Mouse (Mus musculus) limb, embryonic 14.5 days (tissue): Measurements from ENCODE around the gene Serpinh1. TPM values are rescaled to one million over a fixed set of nuclear protein-coding genes. Genes with fewer than 3 reads are reported as not detected.

Source experiments
- ATAC-seq: fragments of 200-750 bp; cut with Nextera tagmentation; 2 replicates; pipeline ENCODE4 v1.8.0; 2017; ENCODE audit warnings: low read depth, moderate number of reproducible peaks, moderate TSS enrichment; ENCODE audit not compliant: low FRiP score
- DNase-seq: peaks from one replicate; pipeline ENCODE4 v3.0.0-alpha.2; 2015; ENCODE audit warnings: low spot score
- H3K27ac ChIP-seq: fragments of 300-500 bp; sonication (generic); replicated peaks from 2 replicates; pipeline ENCODE4 v1.5.1; 2014; ENCODE audit warnings: low read depth, mild to moderate bottlenecking, low read length, moderate library complexity, mixed read lengths
- H3K27me3 ChIP-seq: fragments of 300-500 bp; sonication (generic); 2 replicates; pipeline ENCODE4 v1.6.1; 2014; ENCODE audit warnings: low read length, mixed read lengths; ENCODE audit not compliant: control insufficient read depth, insufficient read depth
- H3K36me3 ChIP-seq: fragments of 300-500 bp; sonication (generic); 2 replicates; pipeline ENCODE4 v1.6.1; 2014; ENCODE audit warnings: mild to moderate bottlenecking, low read length, moderate library complexity, mixed read lengths; ENCODE audit not compliant: control insufficient read depth, insufficient read depth
- H3K4me1 ChIP-seq: fragments of 300-500 bp; sonication (generic); 2 replicates; pipeline ENCODE4 v1.6.1; 2014; ENCODE audit warnings: antibody characterized with exemption, low read length, mixed read lengths; ENCODE audit not compliant: control insufficient read depth, insufficient read depth
- H3K4me2 ChIP-seq: fragments of 300-500 bp; sonication (generic); replicated peaks from 2 replicates; pipeline ENCODE4 v1.6.1; 2014; ENCODE audit warnings: low read depth, mild to moderate bottlenecking, low read length, moderate library complexity; ENCODE audit not compliant: severe bottlenecking
- H3K4me3 ChIP-seq: fragments of 300-500 bp; sonication (generic); replicated peaks from 2 replicates; pipeline ENCODE4 v1.5.1; 2014; ENCODE audit warnings: low read length
- H3K9ac ChIP-seq: fragments of 300-500 bp; sonication (generic); 2 replicates; pipeline ENCODE4 v1.6.1; 2014; ENCODE audit warnings: mild to moderate bottlenecking, low read depth, low read length, moderate library complexity; ENCODE audit not compliant: severe bottlenecking
- H3K9me3 ChIP-seq: fragments of 300-500 bp; sonication (generic); 2 replicates; pipeline ENCODE4 v1.6.1; 2016; ENCODE audit warnings: low read length; ENCODE audit not compliant: control insufficient read depth
- POLR2A ChIP-seq: fragments of 200-500 bp; IDR thresholded peaks from 2 replicates; pipeline ENCODE4 v1.8.0; 2012; ENCODE audit warnings: inconsistent platforms, mild to moderate bottlenecking, moderate library complexity, borderline replicate concordance; ENCODE audit not compliant: insufficient read depth, insufficient read length; ENCODE audit errors: extremely low read depth
- WGBS: fragments of 180-500 bp; shearing (Covaris S2); extraction: QIAGEN DNeasy Blood & Tissue Kit; methylation state at CpG from one replicate; pipeline ENCODE4 v1.1.7; 2014; 5-methylcytosine and 5-hydroxymethylcytosine counted together
- polyA plus RNA-seq, 2 experiments: library from polyadenylated mRNA; depleted of rRNA in 1 of 2; stranded (reverse) in 1 of 2; unstranded in 1 of 2; fragments of >200 nt; fragmentation: Nextera tagmentation in 1 of 2; extraction: Ambion mirVana in 1 of 2; gene quantifications; 2 replicates each; pipeline versions ENCODE4 v1.2.1 to v1.2.3; 2012 to 2014

Serpinh1 gene
- 1,525 and 1,858 TPM in 2 replicates for polyA plus RNA-seq (2012; rRNA removed)
- polyA plus RNA-seq (2014; fragmentation: Nextera tagmentation; extraction: Ambion mirVana), result 790 and 834 TPM in 2 replicates

- peak within 1 kb of the TSS; percentile 93 for H3K27ac ChIP-seq
- H3K27me3 ChIP-seq, result no peaks in the 10 kb centered on the region
- TF ChIP-seq POLR2A, result peak; percentile 97; the same call in 1 of the 2 replicates
- peak within 1 kb of the TSS; percentile 87 for H3K4me2 ChIP-seq
- under 1% methylated on average over 35 of the region's 35 CpGs for WGBS
- no peaks in the 10 kb centered on the region for H3K9me3 ChIP-seq
- peaks cover 30% of the 10 kb centered on the region for H3K36me3 ChIP-seq
- H3K4me3 ChIP-seq, result peak within 1 kb of the TSS; percentile 88
- ATAC-seq, result peak; percentile 88
- peaks cover 52% of the 10 kb centered on the region for H3K4me1 ChIP-seq
- peak within 1 kb of the TSS; percentile 93 for H3K9ac ChIP-seq
- peak; percentile 95 for DNase-seq
Measured at GRCm38 (mm10) chr7:99352526-99353400, at the start of gene Serpinh1. TSS of gene Serpinh1 (minus strand) at chr7:99353239.

GRCm38 (mm10) chr7:99402477-99402876 lies 49.4 kb upstream of the Serpinh1 start:
- H3K4me3 ChIP-seq, result no peak overlapping the region
- H3K27me3 ChIP-seq, result no peaks in the 10 kb centered on the region
- H3K4me2 ChIP-seq, result no peak overlapping the region
- no peak overlapping the region for H3K9ac ChIP-seq
- WGBS, result 61% methylated on average over 6 of the region's 6 CpGs
- ATAC-seq (no peak), DNase-seq (no peak)
- no peaks in the 10 kb centered on the region for H3K36me3 ChIP-seq
- 0 out of 2 replicates have a peak, but pooled peaks cover 2% of the 10 kb centered on the region for H3K4me1 ChIP-seq
- H3K9me3 ChIP-seq, result no peaks in the 10 kb centered on the region
- H3K27ac ChIP-seq, result no peak overlapping the region
- no peak for TF ChIP-seq POLR2A

GRCm38 (mm10) chr7:99401373-99401772 lies 48.3 kb upstream of the Serpinh1 start:
- WGBS, result 57% methylated on average over 8 of the region's 8 CpGs
- Histone ChIP-seq H3K27me3 (no peaks in the 10 kb centered on the region), H3K4me2 (no peak overlapping the region), H3K4me1 (0 out of 2 replicates have a peak, but pooled peaks cover 2% of the 10 kb centered on the region), H3K27ac (no peak overlapping the region), H3K9ac (no peak overlapping the region), H3K9me3 (no peaks in the 10 kb centered on the region), H3K36me3 (no peaks in the 10 kb centered on the region), H3K4me3 (no peak overlapping the region)
- ATAC-seq, result no peak
- peak; percentile 53 for DNase-seq
- no peak for TF ChIP-seq POLR2A

- no peak for TF ChIP-seq POLR2A
- Histone ChIP-seq H3K27me3 (no peaks in the 10 kb centered on the region), H3K4me3 (no peak overlapping the region), H3K4me2 (no peak overlapping the region), H3K9ac (no peak overlapping the region), H3K36me3 (no peaks in the 10 kb centered on the region), H3K27ac (no peak overlapping the region), H3K4me1 (0 out of 2 replicates have a peak, but pooled peaks cover 3% of the 10 kb centered on the region), H3K9me3 (no peaks in the 10 kb centered on the region)
- ATAC-seq, result no peak
- 78% methylated on average over 11 of the region's 11 CpGs for WGBS
- no peak for DNase-seq
Measured at GRCm38 (mm10) chr7:99396994-99397659, 44.1 kb upstream of the Serpinh1 start.

GRCm38 (mm10) chr7:99395908-99396616 lies 43.0 kb upstream of the Serpinh1 start:
- H3K27me3 ChIP-seq, result no peaks in the 10 kb centered on the region
- H3K27ac ChIP-seq, result no peak overlapping the region
- DNase-seq (no peak), ATAC-seq (no peak)
- WGBS, result 54% methylated on average over 11 of the region's 11 CpGs
- no peak overlapping the region for H3K4me2 ChIP-seq
- H3K9ac ChIP-seq, result no peak overlapping the region; the same call in 1 of the 2 replicates
- H3K4me3 ChIP-seq, result no peak overlapping the region
- no peaks in the 10 kb centered on the region for H3K36me3 ChIP-seq
- H3K4me1 ChIP-seq, result 0 out of 2 replicates have a peak, but pooled peaks cover 6% of the 10 kb centered on the region
- no peaks in the 10 kb centered on the region for H3K9me3 ChIP-seq
- TF ChIP-seq POLR2A, result no peak
